Mouse (Mus musculus) left cerebral cortex, postnatal 4 days (tissue): Measurements from ENCODE around the gene Chrm1. TPM values are rescaled to one million over a fixed set of nuclear protein-coding genes. Genes with fewer than 3 reads are reported as not detected.

Experiments used
- total RNA-seq, 2 experiments: library from RNA; stranded (reverse); gene quantifications; 2 replicates each; pipeline ENCODE4 v1.2.3; 2021

The Chrm1 gene
- total RNA-seq, 2 experiments from 2014 or later: 58.0 to 63.6 TPM

Other genes starting within 250 kb of the Chrm1 start
- gene Slc22a8, start 72.5 kb upstream of the Chrm1 start, total RNA-seq: 10 to 100 TPM; 16.0 to 17.9 TPM
- 10 to 100 TPM; 12.0 TPM for gene Slc22a6, start 45.8 kb upstream of the Chrm1 start, total RNA-seq
- gene Slc3a2, start 59.6 kb downstream of the Chrm1 start, total RNA-seq: 100 to 1,000 TPM; 166 to 179 TPM
- gene Wdr74, start 72.0 kb downstream of the Chrm1 start, total RNA-seq: 10 to 100 TPM; 55.9 to 56.5 TPM
- gene 1700092M07Rik, start 76.9 kb downstream of the Chrm1 start, total RNA-seq: 1 to 10 TPM; 2.7 to 2.8 TPM
- 10 to 100 TPM; 70.8 to 77.5 TPM for gene Stx5a, start 77.6 kb downstream of the Chrm1 start, total RNA-seq
- 100 to 1,000 TPM; 105 to 110 TPM for gene Nxf1, start 93.3 kb downstream of the Chrm1 start, total RNA-seq
- gene Tmem223, start 107.2 kb downstream of the Chrm1 start, total RNA-seq: 100 to 1,000 TPM in 1 of 2 experiments, 10 to 100 TPM in 1; 96.5 to 102 TPM
- 1 to 10 TPM; 8.2 to 9.2 TPM for gene Tmem179b, start 110.7 kb downstream of the Chrm1 start, total RNA-seq
- gene Taf6l, start 122.6 kb downstream of the Chrm1 start, total RNA-seq: 10 to 100 TPM; 24.9 to 29.4 TPM
- 10 to 100 TPM; 87.2 to 92.3 TPM for gene Polr2g, start 134.8 kb downstream of the Chrm1 start, total RNA-seq
- 1 to 10 TPM; 5.1 to 6.8 TPM for gene Zbtb3, start 138.8 kb downstream of the Chrm1 start, total RNA-seq
- 10 to 100 TPM; 46.0 to 47.2 TPM for gene Ttc9c, start 155.5 kb downstream of the Chrm1 start, total RNA-seq
- 100 to 1,000 TPM; 108 to 116 TPM for gene Hnrnpul2, start 156.2 kb downstream of the Chrm1 start, total RNA-seq
- gene AC129217.1, start 166.0 kb downstream of the Chrm1 start, total RNA-seq: not detected
- gene Bscl2, start 173.7 kb downstream of the Chrm1 start, total RNA-seq: 10 to 100 TPM; 76.9 to 78.4 TPM
- gene Gng3, start 175.4 kb downstream of the Chrm1 start, total RNA-seq: 100 to 1,000 TPM; 275 to 279 TPM
- under 1 TPM; 0.76 to 0.93 TPM for gene Lrrn4cl, start 187.0 kb downstream of the Chrm1 start, total RNA-seq
- 100 to 1,000 TPM; 109 to 122 TPM for gene Ubxn1, start 207.7 kb downstream of the Chrm1 start, total RNA-seq
- 10 to 100 TPM; 22.3 to 25.7 TPM for gene Uqcc3, start 217.1 kb downstream of the Chrm1 start, total RNA-seq
- 1 to 10 TPM; 4.6 to 8.6 TPM for gene Lbhd1, start 219.9 kb downstream of the Chrm1 start, total RNA-seq
- not detected for gene Gm49403, start 220.1 kb downstream of the Chrm1 start, total RNA-seq
- 10 to 100 TPM; 16.4 to 21.4 TPM for gene 1810009A15Rik, start 225.1 kb downstream of the Chrm1 start, total RNA-seq
- 1 to 10 TPM; 4.2 to 5.8 TPM for gene Gm49416, start 225.1 kb downstream of the Chrm1 start, total RNA-seq
- 10 to 100 TPM; 25.3 to 25.6 TPM for gene Ints5, start 229.2 kb downstream of the Chrm1 start, total RNA-seq
- gene Ganab, start 234.3 kb downstream of the Chrm1 start, total RNA-seq: 100 to 1,000 TPM; 102 to 110 TPM